Mouse (Mus musculus): ENCODE results near the gene Olfr25.

The Olfr25 gene

DNA sequence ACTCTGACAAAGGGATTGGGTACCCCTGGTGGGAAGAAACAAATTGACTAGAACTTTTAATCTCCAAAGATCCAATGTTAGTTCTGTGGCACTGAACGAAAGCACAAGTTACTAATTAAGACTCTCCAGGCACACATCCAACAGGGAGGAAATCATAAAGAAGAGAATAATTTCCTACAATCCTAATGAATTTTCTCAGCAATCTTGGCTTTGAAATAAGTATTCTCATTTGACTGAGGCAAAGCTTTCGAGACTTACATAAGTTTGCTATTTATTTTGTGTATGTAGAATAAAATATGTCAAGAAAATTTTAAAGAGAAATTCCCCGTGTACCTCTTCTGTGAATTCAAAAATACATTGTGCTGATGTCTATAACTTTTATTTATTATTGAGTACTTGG is at the start of gene Olfr25:
Olfr25 (plus strand) TSS at position 301 of the 400 bp plus-strand sequence.
- no peak for DNase-seq (ENCODE audit: low spot score)

DNA sequence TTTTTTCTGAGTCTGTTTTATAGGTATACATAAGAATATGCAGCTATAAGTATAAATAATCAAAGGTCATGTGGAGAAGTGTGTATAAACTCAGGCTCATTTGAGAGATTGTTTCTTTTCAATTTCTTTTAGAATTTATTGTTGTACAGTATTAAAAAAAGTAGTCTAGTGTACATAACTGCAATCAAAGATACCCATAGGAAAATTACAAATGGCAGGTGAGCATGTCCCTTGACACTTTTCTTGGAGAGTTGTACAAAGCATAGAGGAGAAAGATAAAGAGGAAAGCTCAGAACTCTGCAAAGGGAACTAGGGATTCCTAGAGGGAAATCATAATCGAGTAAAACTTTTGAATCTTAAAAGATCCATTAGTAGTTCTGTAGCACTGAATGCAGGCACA is 38.1 kb upstream of the Olfr25 start, which contains the start of gene Olfr896-ps1:
Olfr896-ps1 (plus strand) TSS at position 301 of the 400 bp plus-strand sequence.
- DNase-seq (ENCODE audit: low spot score) = no peak

DNA sequence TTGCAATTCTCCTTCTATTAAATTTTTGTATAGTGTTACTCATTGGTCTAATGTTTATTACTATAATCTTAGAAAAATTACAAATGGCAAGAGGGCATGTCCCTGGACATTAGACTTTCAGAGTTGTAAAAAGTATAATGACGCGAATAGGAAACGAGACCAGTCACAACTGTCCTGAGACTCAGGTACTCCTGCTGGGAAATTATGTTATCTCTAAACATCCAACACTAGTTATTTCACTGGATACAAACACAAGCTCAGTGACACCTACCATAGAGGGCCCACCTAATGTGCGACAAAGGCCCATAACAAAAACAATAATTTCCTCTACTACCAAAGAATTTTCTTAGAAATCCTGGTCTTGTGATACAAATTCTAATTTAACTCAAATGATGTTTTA is 19.3 kb downstream of the Olfr25 start, which contains the start of gene Olfr898:
Olfr898 (plus strand) TSS at position 301 of the 400 bp plus-strand sequence.
- no peak for DNase-seq (ENCODE audit: low spot score)

DNA sequence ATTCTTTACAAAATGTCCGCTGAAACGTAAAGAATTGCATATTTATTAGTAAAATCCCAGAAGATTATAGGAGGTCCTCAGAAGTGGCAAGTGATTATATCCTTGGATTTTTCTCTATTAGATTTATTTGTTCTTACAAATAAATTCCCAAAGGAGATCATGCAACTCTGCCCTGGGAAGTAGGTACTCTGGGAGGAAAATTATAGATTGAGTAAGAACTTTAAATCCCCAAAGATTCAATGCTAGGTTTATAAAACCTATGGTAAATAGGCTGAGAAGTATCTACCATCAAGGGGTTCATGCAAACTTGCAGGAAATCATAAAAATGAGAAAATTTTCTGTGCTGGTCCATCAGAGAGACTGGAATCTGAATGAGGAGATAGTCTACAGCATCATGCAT is 37.7 kb downstream of the Olfr25 start, which contains the start of gene Olfr250:
Olfr250 (plus strand) TSS at position 301 of the 400 bp plus-strand sequence.
- DNase-seq (ENCODE audit: low spot score) = no peak

DNA sequence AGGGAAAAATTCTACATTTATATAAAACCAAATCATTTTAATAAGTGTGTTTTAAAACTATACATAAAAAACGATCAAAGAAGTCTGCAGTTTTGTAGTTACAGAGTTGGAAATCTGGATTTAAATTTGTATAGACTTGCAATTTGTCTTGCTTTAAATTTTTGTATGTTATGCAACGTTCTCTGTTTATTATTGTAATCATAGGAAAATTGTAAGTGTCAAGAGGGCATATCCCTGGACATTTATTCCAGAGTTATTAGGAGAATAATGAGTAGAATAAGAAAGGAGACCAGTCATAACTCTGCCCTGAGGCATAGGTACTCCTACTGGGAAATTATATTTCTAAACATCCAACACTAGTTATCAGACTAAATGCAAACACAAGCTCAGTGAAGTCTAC is 47.9 kb downstream of the Olfr25 start, which contains the start of gene Olfr251:
Olfr251 (plus strand) TSS at position 301 of the 400 bp plus-strand sequence.
- no peak for DNase-seq (ENCODE audit: low spot score)
